ENCODE assay signal across 24 mouse cellular contexts in the genomic region with DNA sequence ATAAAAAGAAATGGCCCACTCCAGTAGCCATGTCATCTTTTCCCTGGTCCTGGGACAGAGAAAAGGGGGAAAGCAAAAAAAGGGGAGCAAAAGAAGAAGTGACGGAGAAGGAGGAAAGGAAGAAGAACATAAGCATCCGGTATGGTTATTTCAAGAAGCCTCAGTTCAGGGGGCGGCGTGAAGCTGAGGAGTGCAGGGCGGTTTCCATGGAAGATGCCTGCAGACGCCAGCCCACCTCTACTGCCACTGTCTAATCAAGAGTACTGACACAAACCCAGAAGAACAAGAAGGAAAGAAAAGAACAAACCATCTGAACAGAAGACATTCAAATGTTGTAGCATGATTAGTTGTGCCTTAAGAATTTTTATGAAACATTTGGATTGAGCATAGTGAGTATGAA.
"Had no signal": no experiment of that assay in that cellular context is flagged by ENCODE, and none has a peak within 500 bp of the region (broad histone marks: within the 10 kb centered on the region; RNA-seq: fewer than 3 reads in every experiment).

No protein-coding gene starts in this region.

- DNase-seq: kidney, adult 11 months; kidney, adult 8-10 months; kidney, postnatal 10 days; kidney, postnatal 36 days; left cerebral cortex, postnatal 4 days; liver, postnatal 0 days; lung, embryonic 14.5 days; retina, postnatal 1 day; thymus, adult 18-20 months; thymus, postnatal 36 days had no signal

- H3K4me2 ChIP-seq: intestine, embryonic 15.5 days; kidney, embryonic 15.5 days; limb, embryonic 12.5 days; limb, embryonic 15.5 days; liver, embryonic 11.5 days; lung, embryonic 14.5 days; midbrain, embryonic 13.5 days; neural tube, embryonic 13.5 days had no signal

- ATAC-seq: intestine, embryonic 15.5 days; lung, postnatal 0 days; midbrain, embryonic 13.5 days; midbrain, embryonic 16.5 days had no signal

- H3K36me3 ChIP-seq: intestine, embryonic 15.5 days; kidney, embryonic 15.5 days; limb, embryonic 12.5 days; limb, embryonic 15.5 days; midbrain, embryonic 10.5 days; midbrain, embryonic 13.5 days; neural tube, embryonic 13.5 days had no signal

- H3K4me3 ChIP-seq: intestine, embryonic 15.5 days; kidney, embryonic 15.5 days; limb, embryonic 12.5 days; limb, embryonic 15.5 days; megakaryocyte, embryonic 14.5 days; midbrain, embryonic 10.5 days; midbrain, embryonic 13.5 days; myocyte; neural tube, embryonic 13.5 days had no signal

- H3K4me1 ChIP-seq: intestine, embryonic 15.5 days; kidney, embryonic 15.5 days; limb, embryonic 15.5 days had no signal

- H3K9me3 ChIP-seq: intestine, embryonic 15.5 days; kidney, embryonic 15.5 days; limb, embryonic 12.5 days; limb, embryonic 15.5 days; midbrain, embryonic 10.5 days; midbrain, embryonic 13.5 days; neural tube, embryonic 13.5 days had no signal

- H3K27me3 ChIP-seq: intestine, embryonic 15.5 days; kidney, embryonic 15.5 days; limb, embryonic 12.5 days; limb, embryonic 15.5 days; megakaryocyte, embryonic 14.5 days; midbrain, embryonic 13.5 days; neural tube, embryonic 13.5 days had no signal

- H3K27ac ChIP-seq: intestine, embryonic 15.5 days; kidney, embryonic 15.5 days; limb, embryonic 12.5 days; limb, embryonic 15.5 days; liver, embryonic 14.5 days; macrophage; midbrain, embryonic 10.5 days; midbrain, embryonic 13.5 days; neural tube, embryonic 13.5 days had no signal

- H3K9ac ChIP-seq: intestine, embryonic 15.5 days; kidney, embryonic 15.5 days; limb, embryonic 12.5 days; limb, embryonic 15.5 days; liver, embryonic 14.5 days; liver, postnatal 0 days; lung, embryonic 14.5 days; midbrain, embryonic 13.5 days; neural tube, embryonic 13.5 days had no signal
